Mouse (Mus musculus): ENCODE data around the gene Map2k5. TPM values are rescaled to one million over a fixed set of nuclear protein-coding genes. Genes with fewer than 3 reads are reported as not detected.

Gene Map2k5
- polyA plus RNA-seq, 1 experiment from 2014 or later, result 26.4 TPM

- WGBS, result 89% methylated on average over 4 of the region's 4 CpGs
- H3K36me3 ChIP-seq, result peaks cover 42% of the 10 kb centered on the region
- no peaks in the 10 kb centered on the region for H3K27me3 ChIP-seq (replicated peaks)
- no peaks in the 10 kb centered on the region for H3K9me3 ChIP-seq
- no peak overlapping the region for H3K4me3 ChIP-seq
- no peak overlapping the region for H3K27ac ChIP-seq (replicated peaks)
- peaks cover 13% of the 10 kb centered on the region for H3K4me1 ChIP-seq
- no peak overlapping the region for H3K9ac ChIP-seq
- ATAC-seq (ENCODE audit: extremely low read depth, insufficient number of reproducible peaks, low FRiP score, low TSS enrichment), result no peak
- no peak overlapping the region for H3K4me2 ChIP-seq
Observed at GRCm38 (mm10) chr9:63257739-63258138, 120.0 kb downstream of the Map2k5 start.

GRCm38 (mm10) chr9:63250841-63251626 lies 126.7 kb downstream of the Map2k5 start:
- WGBS, result 82% methylated on average over 19 of the region's 19 CpGs
- Histone ChIP-seq H3K4me1 (no peaks in the 10 kb centered on the region), H3K27me3 (replicated peaks) (no peaks in the 10 kb centered on the region), H3K9ac (no peak overlapping the region), H3K36me3 (peaks cover 45% of the 10 kb centered on the region), H3K27ac (replicated peaks) (no peak overlapping the region), H3K4me3 (no peak overlapping the region), H3K4me2 (no peak overlapping the region), H3K9me3 (no peaks in the 10 kb centered on the region)
- no peak for ATAC-seq (ENCODE audit: extremely low read depth, insufficient number of reproducible peaks, low FRiP score, low TSS enrichment)

DNA sequence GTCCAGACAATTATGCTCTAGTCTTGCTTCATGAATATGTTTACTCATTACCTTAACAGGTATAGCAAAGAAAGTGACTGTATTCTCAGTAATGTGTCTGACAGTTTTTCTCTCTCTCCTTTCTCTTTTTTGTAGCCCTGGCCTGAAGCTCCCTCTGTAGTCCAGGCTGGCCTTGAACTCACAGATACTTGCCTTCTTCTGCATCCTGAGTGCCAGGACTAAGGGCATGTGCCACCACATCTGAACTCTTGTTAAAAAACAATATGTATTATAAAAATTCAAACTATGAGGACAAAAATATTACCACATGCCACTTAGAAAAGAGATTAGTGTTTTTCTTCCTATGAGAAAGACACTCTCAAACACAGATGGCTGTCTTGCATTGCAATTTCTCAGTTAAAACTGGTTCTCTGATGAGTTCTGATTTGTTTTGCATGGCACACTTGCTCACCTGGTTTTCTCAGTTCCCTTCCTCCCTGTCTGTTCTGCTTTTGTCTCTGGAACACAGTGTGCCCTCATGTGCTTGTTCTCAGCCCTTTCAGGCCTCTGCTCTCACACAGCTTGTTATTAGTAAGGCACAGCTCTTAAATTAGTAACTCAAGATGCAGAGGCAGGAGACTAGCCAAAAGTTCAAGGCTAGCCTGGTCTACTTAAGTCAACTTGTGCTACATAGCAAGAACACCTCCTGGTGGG lies 129.5 kb downstream of the Map2k5 start:
- H3K9me3 ChIP-seq, result no peaks in the 10 kb centered on the region
- peaks cover 55% of the 10 kb centered on the region for H3K36me3 ChIP-seq
- no peak for ATAC-seq (ENCODE audit: extremely low read depth, insufficient number of reproducible peaks, low FRiP score, low TSS enrichment)
- no peak overlapping the region for H3K4me3 ChIP-seq
- H3K4me2 ChIP-seq, result no peak overlapping the region
- H3K27me3 ChIP-seq (replicated peaks), result no peaks in the 10 kb centered on the region
- no peak overlapping the region for H3K27ac ChIP-seq (replicated peaks)
- H3K4me1 ChIP-seq, result no peaks in the 10 kb centered on the region
- H3K9ac ChIP-seq, result no peak overlapping the region

DNA sequence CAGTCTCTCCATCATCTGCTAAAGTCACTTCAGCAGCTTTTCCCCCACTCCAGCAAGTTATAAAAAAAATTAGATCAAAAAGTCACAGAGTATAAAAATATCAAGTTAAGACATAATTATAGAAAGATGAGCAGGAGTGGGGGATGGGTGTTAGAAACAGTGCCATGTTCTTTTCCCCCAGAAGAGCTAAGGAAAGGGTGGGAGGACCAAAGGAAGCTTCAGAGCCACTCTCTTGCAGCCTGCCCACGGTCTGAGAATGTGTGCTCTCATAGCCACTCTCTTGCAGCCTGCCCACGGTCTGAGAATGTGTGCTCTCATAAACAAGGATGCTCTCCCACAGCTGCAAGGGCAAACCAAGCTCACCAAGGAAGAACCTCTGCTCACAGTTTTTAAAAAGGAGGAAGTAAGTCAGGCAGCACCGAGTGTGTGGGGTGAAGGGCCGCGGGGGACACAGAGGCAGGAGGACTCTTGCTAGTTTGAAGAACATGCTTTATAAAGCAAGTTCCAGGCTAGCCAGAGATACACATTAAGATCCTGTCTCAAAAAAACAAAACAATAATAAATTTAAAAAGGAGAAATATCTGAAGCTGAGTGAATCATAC lies 131.0 kb downstream of the Map2k5 start:
- H3K27me3 ChIP-seq (replicated peaks), result no peaks in the 10 kb centered on the region
- no peaks in the 10 kb centered on the region for H3K4me1 ChIP-seq
- WGBS, result 71% methylated on average over 5 of the region's 5 CpGs
- no peak for ATAC-seq (ENCODE audit: extremely low read depth, insufficient number of reproducible peaks, low FRiP score, low TSS enrichment)
- H3K9me3 ChIP-seq, result no peaks in the 10 kb centered on the region
- H3K36me3 ChIP-seq, result peaks cover 51% of the 10 kb centered on the region
- no peak overlapping the region for H3K9ac ChIP-seq
- H3K4me2 ChIP-seq, result no peak overlapping the region
- no peak overlapping the region for H3K4me3 ChIP-seq
- H3K27ac ChIP-seq (replicated peaks), result no peak overlapping the region

- Histone ChIP-seq H3K4me3 (no peak overlapping the region), H3K27ac (replicated peaks) (no peak overlapping the region), H3K9ac (no peak overlapping the region), H3K4me2 (no peak overlapping the region), H3K4me1 (no peaks in the 10 kb centered on the region), H3K36me3 (peaks cover 23% of the 10 kb centered on the region), H3K27me3 (replicated peaks) (no peaks in the 10 kb centered on the region), H3K9me3 (no peaks in the 10 kb centered on the region)
- 80% methylated on average over 6 of the region's 6 CpGs for WGBS
- no peak for ATAC-seq (ENCODE audit: extremely low read depth, insufficient number of reproducible peaks, low FRiP score, low TSS enrichment)
Observed at GRCm38 (mm10) chr9:63241961-63242360, 135.7 kb downstream of the Map2k5 start.

GRCm38 (mm10) chr9:63241241-63241640 lies 136.5 kb downstream of the Map2k5 start:
- Histone ChIP-seq H3K4me1 (no peaks in the 10 kb centered on the region), H3K9me3 (no peaks in the 10 kb centered on the region), H3K27me3 (replicated peaks) (no peaks in the 10 kb centered on the region), H3K4me2 (no peak overlapping the region), H3K4me3 (no peak overlapping the region), H3K9ac (no peak overlapping the region), H3K27ac (replicated peaks) (no peak overlapping the region), H3K36me3 (peaks cover 23% of the 10 kb centered on the region)
- WGBS, result 83% methylated on average over 8 of the region's 8 CpGs
- no peak for ATAC-seq (ENCODE audit: extremely low read depth, insufficient number of reproducible peaks, low FRiP score, low TSS enrichment)

GRCm38 (mm10) chr9:63234356-63234755 lies 143.3 kb downstream of the Map2k5 start:
- Histone ChIP-seq H3K4me1 (peaks cover 3% of the 10 kb centered on the region; the same call in 1 of the 2 replicates), H3K9me3 (no peaks in the 10 kb centered on the region), H3K4me3 (no peak overlapping the region), H3K36me3 (peaks cover 16% of the 10 kb centered on the region), H3K4me2 (no peak overlapping the region), H3K27ac (replicated peaks) (no peak overlapping the region), H3K9ac (no peak overlapping the region), H3K27me3 (replicated peaks) (no peaks in the 10 kb centered on the region)
- WGBS, result 85% methylated on average over 5 of the region's 5 CpGs
- ATAC-seq (ENCODE audit: extremely low read depth, insufficient number of reproducible peaks, low FRiP score, low TSS enrichment), result no peak

GRCm38 (mm10) chr9:63230289-63230688 lies 147.4 kb downstream of the Map2k5 start:
- H3K4me1 ChIP-seq, result peaks cover 8% of the 10 kb centered on the region; the same call in 1 of the 2 replicates
- ATAC-seq (ENCODE audit: extremely low read depth, insufficient number of reproducible peaks, low FRiP score, low TSS enrichment), result no peak

DNA sequence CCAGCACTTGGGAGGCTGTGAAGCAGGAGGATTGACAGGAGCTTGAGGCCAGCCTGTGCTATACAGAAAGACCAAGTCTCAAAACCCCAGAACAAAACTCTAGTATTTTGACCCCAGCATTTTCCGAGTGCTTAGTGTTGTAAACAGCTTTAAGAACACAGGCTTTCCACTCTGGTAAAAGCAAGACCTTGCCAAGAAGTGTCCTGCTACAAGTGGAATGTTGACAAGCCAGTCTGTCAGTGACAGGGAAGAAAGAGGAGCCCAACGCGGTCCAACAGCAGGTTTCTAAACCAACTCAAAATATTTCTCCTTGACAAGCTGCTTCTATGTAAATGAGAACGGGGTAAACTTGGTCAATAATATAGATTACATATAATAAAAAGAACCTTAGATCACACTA lies 148.6 kb downstream of the Map2k5 start:
- Histone ChIP-seq H3K27me3 (replicated peaks) (no peaks in the 10 kb centered on the region), H3K9me3 (no peaks in the 10 kb centered on the region), H3K4me2 (no peak overlapping the region), H3K36me3 (peaks cover 19% of the 10 kb centered on the region), H3K4me3 (no peak overlapping the region), H3K4me1 (peaks cover 8% of the 10 kb centered on the region; the same call in 1 of the 2 replicates), H3K9ac (no peak overlapping the region), H3K27ac (replicated peaks) (no peak overlapping the region)
- WGBS, result 51% methylated on average over 4 of the region's 4 CpGs
- ATAC-seq (ENCODE audit: extremely low read depth, insufficient number of reproducible peaks, low FRiP score, low TSS enrichment), result no peak

More at GRCm38 (mm10) chr9:63230289-63230688, 147.4 kb downstream of the Map2k5 start:
- peaks cover 18% of the 10 kb centered on the region for H3K36me3 ChIP-seq
- H3K4me2 ChIP-seq, result no peak overlapping the region
- no peak overlapping the region for H3K4me3 ChIP-seq
- H3K27me3 ChIP-seq (replicated peaks), result no peaks in the 10 kb centered on the region
- WGBS, result 65% methylated on average over 15 of the region's 15 CpGs
- H3K9me3 ChIP-seq, result no peaks in the 10 kb centered on the region
- H3K27ac ChIP-seq (replicated peaks), result no peak overlapping the region
- no peak overlapping the region for H3K9ac ChIP-seq

DNA sequence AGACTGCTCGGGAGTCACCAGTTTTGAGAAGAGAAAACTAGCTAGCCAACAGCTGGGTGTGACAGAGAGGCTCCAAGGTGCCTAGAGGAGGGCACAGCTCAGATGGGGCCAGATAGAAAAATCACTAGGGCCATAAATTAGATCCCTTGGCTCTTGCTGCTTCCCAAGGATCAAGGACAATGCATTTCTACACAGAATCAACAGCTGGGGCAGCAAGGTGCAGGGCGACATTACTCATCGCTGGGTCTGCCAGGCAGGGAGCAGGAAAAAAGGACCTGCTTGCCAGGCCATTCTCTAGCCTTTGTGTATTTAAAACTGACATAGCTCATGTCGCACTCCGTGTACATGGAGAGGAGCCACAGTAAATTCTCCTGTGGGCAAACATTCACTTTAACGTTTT lies 155.5 kb downstream of the Map2k5 start:
- no peak for ATAC-seq (ENCODE audit: extremely low read depth, insufficient number of reproducible peaks, low FRiP score, low TSS enrichment)
- WGBS, result 81% methylated on average over 6 of the region's 6 CpGs

GRCm38 (mm10) chr9:63219851-63220250 lies 157.9 kb downstream of the Map2k5 start:
- ATAC-seq (ENCODE audit: extremely low read depth, insufficient number of reproducible peaks, low FRiP score, low TSS enrichment), result no peak
- Histone ChIP-seq H3K27ac (replicated peaks) (no peak overlapping the region), H3K4me3 (no peak overlapping the region), H3K9me3 (no peaks in the 10 kb centered on the region), H3K9ac (no peak overlapping the region), H3K4me1 (no peaks in the 10 kb centered on the region), H3K36me3 (peaks cover 23% of the 10 kb centered on the region; the same call in 1 of the 2 replicates), H3K4me2 (no peak overlapping the region), H3K27me3 (replicated peaks) (no peaks in the 10 kb centered on the region)
- WGBS, result 77% methylated on average over 7 of the region's 7 CpGs

More for the DNA sequence above, 155.5 kb downstream of the Map2k5 start:
- H3K27me3 ChIP-seq (replicated peaks), result no peaks in the 10 kb centered on the region
- no peak overlapping the region for H3K27ac ChIP-seq (replicated peaks)
- H3K4me3 ChIP-seq, result no peak overlapping the region
- H3K9ac ChIP-seq, result no peak overlapping the region
- H3K9me3 ChIP-seq, result no peaks in the 10 kb centered on the region
- no peaks in the 10 kb centered on the region for H3K4me1 ChIP-seq
- no peak overlapping the region for H3K4me2 ChIP-seq
- peaks cover 13% of the 10 kb centered on the region; the same call in 1 of the 2 replicates for H3K36me3 ChIP-seq

Data from heart, embryonic 13.5 days (tissue).